Mouse (Mus musculus) kidney, postnatal 14 days (tissue): ENCODE data around the gene Gm9045.
A peak's percentile ranks its signal among the peaks of the same experiment; 100 is the strongest.
"Not testable (repeated sequence)": the region's sequence is repeated elsewhere in the genome, so short reads cannot be mapped to it uniquely, and the experiment has no call there.

Source experiments
- DNase-seq: peaks from one replicate; pipeline ENCODE4 v3.0.0; 2022; ENCODE audit warnings: mixed read lengths

The Gm9045 gene

DNA sequence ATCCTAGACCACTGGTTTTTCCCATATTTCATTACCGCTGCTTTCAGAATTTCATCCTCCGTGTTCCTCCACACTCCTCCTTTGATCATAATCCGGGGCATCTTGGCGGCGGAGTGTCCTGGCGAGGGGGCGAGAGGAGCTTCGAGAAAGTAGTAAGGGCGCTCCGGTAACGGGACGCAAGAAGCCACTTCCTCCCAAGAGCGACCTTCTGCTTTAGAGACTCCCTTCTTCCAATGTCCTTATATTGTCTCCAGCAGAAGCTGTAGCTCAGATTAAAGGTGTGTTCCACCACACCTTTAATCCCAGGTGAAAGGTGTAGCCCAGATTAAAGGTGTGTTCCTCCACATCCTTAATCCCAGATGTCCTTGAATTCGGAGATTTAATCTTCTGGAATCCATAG lies at the start of gene Gm9045:
TSS of gene Gm9045 (minus strand) at position 101 of the 400 bp plus-strand sequence.
- DNase-seq = not testable (repeated sequence)

- DNase-seq = peak; percentile 84
Measured at GRCm38 (mm10) chr10:118370443-118370842, 32.8 kb upstream of the Gm9045 start.

DNA sequence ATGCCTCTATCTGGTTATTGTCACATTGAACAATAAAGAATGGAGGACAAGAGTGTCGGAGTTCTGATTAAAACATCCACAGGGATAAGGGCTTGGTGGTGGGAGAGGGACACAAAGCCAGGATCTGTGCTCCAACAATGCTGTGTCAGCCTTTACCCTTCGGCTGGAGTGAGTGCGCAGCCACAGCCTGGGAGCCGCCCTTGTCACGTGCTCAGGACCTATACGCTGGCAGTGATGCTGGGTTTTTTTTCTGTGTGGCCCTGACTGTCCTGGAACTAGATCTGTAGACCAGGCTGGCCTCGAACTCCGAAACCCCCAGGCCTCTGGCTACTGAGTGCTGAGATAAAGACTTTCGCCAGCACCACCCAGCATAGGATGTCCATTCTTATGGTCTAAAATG lies 31.9 kb upstream of the Gm9045 start:
- DNase-seq = no peak

DNA sequence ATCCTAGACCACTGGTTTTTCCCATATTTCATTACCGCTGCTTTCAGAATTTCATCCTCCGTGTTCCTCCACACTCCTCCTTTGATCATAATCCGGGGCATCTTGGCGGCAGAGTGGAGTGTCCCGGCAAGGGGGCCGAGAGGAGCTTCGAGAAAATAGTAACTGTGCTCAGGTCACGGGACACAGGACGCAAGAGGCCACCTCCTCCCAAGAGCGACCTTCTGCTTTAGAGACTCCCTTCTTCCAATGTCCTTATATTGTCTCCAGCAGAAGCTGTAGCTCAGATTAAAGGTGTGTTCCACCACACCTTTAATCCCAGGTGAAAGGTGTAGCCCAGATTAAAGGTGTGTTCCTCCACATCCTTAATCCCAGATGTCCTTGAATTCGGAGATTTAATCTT lies 16.4 kb upstream of the Gm9045 start, which contains the start of gene Gm9049:
TSS of gene Gm9049 (minus strand) at position 101 of the 400 bp plus-strand sequence.
- not testable (repeated sequence) for DNase-seq

DNA sequence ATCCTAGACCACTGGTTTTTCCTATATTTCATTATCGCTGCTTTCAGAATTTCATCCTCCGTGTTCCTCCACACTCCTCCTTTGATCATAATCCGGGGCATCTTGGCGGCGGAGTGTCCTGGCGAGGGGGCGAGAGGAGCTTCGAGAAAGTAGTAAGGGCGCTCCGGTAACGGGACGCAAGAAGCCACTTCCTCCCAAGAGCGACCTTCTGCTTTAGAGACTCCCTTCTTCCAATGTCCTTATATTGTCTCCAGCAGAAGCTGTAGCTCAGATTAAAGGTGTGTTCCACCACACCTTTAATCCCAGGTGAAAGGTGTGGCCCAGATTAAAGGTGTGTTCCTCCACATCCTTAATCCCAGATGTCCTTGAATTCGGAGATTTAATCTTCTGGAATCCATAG lies 10.9 kb upstream of the Gm9045 start, which contains the start of gene Gm9048:
TSS of gene Gm9048 (minus strand) at position 101 of the 400 bp plus-strand sequence.
- not testable (repeated sequence) for DNase-seq

DNA sequence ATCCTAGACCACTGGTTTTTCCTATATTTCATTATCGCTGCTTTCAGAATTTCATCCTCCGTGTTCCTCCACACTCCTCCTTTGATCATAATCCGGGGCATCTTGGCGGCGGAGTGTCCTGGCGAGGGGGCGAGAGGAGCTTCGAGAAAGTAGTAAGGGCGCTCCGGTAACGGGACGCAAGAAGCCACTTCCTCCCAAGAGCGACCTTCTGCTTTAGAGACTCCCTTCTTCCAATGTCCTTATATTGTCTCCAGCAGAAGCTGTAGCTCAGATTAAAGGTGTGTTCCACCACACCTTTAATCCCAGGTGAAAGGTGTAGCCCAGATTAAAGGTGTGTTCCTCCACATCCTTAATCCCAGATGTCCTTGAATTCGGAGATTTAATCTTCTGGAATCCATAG lies 5.5 kb upstream of the Gm9045 start, which contains the start of gene Gm9046:
TSS of gene Gm9046 (minus strand) at position 101 of the 400 bp plus-strand sequence.
- DNase-seq = not testable (repeated sequence)

GRCm38 (mm10) chr10:118332308-118332707 lies 5.3 kb downstream of the Gm9045 start, which contains the start of gene Gm9044:
Gene Gm9044 (minus strand): TSS chr10:118332408.
- not testable (repeated sequence) for DNase-seq

- DNase-seq = not testable (repeated sequence)
Measured at GRCm38 (mm10) chr10:118326869-118327268, 10.8 kb downstream of the Gm9045 start, which contains the start of gene Gm9040. Gene Gm9040 (minus strand): TSS chr10:118326969.

GRCm38 (mm10) chr10:118319024-118319423 lies 18.6 kb downstream of the Gm9045 start:
- no peak for DNase-seq

DNA sequence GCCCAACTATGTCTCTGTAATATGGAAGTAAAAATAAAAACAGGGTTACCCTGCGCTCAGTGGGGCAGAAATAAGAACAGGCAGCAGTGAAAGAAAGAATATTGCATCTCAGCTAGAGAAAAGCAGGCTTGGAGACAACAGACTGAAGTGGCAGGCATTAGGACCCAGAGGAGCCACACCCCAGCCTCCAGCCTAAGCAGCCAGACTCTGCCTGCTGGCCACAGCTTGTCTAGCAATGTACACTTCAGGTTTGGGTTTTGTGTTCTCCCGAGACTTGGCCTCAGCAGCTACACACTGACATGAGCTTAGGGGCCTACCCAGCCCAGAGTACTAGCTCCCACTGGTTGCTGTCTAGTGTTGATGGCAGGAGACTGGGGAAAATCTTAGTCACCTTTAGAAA lies 35.5 kb downstream of the Gm9045 start:
- not testable (repeated sequence) for DNase-seq

- DNase-seq = no peak
Measured at GRCm38 (mm10) chr10:118294938-118295337, 42.7 kb downstream of the Gm9045 start, which contains the start of gene Iltifb. Gene Iltifb (minus strand): TSS chr10:118295038.
